Mouse (Mus musculus) hindbrain, embryonic 10.5 days (tissue): ENCODE results near the gene Kcp. TPM values are rescaled to one million over a fixed set of nuclear protein-coding genes. Genes with fewer than 3 reads are reported as not detected.

Source experiments
- polyA plus RNA-seq: library from polyadenylated mRNA; unstranded; fragments of >200 nt; fragmentation: Nextera tagmentation; extraction: Ambion mirVana; gene quantifications from 2 replicates; pipeline ENCODE4 v1.2.1, GENCODE M21; 2016

Kcp gene
- polyA plus RNA-seq, 1 experiment from 2014 or later: 13.5 TPM

Other genes with a start within 250 kb of the Kcp start
- gene Hilpda, start 235.5 kb downstream of the Kcp start, polyA plus RNA-seq: 35.9 and 38.0 TPM in 2 replicates
- 0.39 and 0.66 TPM in 2 replicates for gene Fam71f2, start 228.4 kb downstream of the Kcp start, polyA plus RNA-seq
- 0.22 TPM in 1 of 2 replicates, not detected in the other for gene Fam71f1, start 188.8 kb downstream of the Kcp start, polyA plus RNA-seq
- 205 and 242 TPM in 2 replicates for gene Calu, start 159.9 kb downstream of the Kcp start, polyA plus RNA-seq
- gene Opn1sw, start 119.5 kb downstream of the Kcp start, polyA plus RNA-seq: 0.17 and 0.21 TPM in 2 replicates
- gene Ccdc136, start 111.6 kb downstream of the Kcp start, polyA plus RNA-seq: 21.5 and 22.4 TPM in 2 replicates
- gene Flnc, start 74.7 kb downstream of the Kcp start, polyA plus RNA-seq: 3.6 and 4.1 TPM in 2 replicates
- gene Atp6v1f, start 40.2 kb downstream of the Kcp start, polyA plus RNA-seq: 226 and 252 TPM in 2 replicates
- gene Atp6v1fnb, start 36.5 kb downstream of the Kcp start, polyA plus RNA-seq: not detected in 2 replicates
- gene Irf5, start 18.7 kb upstream of the Kcp start, polyA plus RNA-seq: 2.8 and 3.1 TPM in 2 replicates
- gene Tnpo3, start 101.9 kb upstream of the Kcp start, polyA plus RNA-seq: 93.1 and 118 TPM in 2 replicates
- 9.7 and 9.9 TPM in 2 replicates for gene Tspan33, start 186.3 kb upstream of the Kcp start, polyA plus RNA-seq
- 50.3 and 50.4 TPM in 2 replicates for gene Smo, start 227.6 kb upstream of the Kcp start, polyA plus RNA-seq